Mouse (Mus musculus): ENCODE measurements around the gene G6pc3.

G6pc3 gene

DNA sequence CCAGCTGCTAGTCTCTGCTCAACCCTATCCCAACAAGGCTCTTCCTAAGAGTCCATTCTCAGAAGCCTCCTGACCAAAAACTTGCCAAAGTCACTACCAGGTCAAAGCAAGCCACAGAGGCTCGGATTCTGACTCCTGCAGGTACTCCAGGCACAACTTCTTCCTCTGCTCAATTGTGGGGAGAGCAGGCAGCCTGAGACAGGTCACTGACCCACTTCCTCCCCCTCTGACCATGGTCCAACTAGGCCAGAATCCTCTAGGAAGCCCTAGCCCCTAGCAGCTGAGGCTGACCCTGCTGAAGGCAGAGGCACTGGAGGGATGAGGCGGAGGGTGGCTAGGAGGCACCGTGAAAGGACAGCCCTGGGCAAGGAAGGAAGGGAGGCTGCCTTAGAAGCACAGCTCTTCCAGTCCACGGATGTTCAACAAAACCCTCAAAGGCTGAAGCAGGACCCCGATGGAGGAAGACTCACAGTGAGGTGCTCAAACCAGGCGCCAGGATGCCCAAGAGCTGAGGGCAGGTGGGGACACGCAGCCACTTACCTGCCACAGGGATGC, 28.5 kb downstream of the G6pc3 start:
- no peak for DNase-seq (ENCODE audit: low read depth, low spot score)

DNA sequence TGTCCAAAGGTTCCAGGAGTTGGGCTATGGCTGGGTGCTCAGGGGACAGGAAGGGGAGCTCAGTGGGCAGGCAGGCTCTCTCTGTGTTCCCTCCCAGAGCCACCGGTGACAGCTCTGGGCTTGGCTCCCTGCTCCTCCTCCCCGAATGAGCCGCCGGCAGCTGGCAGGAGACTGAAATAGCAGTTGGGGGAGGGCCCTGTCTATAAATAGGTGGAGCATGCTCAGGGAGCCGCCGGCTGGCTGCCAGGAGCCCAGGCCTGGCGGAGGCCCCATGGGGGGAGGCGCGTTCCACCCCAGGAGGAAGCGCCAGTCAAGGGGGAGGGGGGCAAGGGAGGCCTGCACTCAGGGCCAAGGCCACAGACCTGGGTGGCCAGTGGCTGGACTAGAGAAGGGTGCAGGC, 29.4 kb downstream of the G6pc3 start:
- DNase-seq (ENCODE audit: low read depth, low spot score) = peak; percentile 83

DNA sequence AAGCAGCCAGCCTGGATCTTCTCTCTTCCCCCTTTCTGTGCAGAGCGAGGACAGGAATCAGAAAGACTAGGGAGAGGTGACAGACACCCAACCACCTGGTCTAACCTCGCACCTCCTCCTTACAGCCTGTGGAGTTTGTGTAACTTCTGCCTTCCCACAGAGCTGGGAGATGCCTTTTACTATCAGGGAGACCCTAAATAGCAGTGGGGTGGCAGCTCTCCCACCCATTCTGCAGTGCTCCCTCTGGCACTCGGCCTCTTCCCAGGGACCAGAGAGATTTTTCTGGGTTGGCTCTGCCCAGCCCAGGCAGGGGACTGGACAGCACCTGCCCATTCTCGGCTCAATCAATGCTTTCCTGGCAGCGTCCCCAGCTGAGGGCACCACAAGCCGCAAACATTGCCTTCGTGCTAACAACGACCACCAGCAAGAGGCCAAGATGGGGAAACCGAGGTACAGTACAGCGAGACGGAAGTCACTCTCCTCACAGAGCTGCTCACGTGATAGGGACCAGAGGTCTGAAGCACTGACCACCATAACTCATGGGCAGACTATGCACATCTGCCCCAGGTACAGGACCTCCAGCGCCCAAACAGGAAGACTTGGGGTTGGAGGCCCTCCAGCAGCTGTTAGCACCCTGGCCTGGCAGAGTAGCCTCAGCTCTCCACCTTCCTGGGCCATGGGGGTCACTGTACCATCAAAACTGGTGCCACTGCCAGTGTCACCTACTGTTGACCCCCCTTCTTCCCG, 30.0 kb downstream of the G6pc3 start:
- no peak for DNase-seq (ENCODE audit: low read depth, low spot score)

DNA sequence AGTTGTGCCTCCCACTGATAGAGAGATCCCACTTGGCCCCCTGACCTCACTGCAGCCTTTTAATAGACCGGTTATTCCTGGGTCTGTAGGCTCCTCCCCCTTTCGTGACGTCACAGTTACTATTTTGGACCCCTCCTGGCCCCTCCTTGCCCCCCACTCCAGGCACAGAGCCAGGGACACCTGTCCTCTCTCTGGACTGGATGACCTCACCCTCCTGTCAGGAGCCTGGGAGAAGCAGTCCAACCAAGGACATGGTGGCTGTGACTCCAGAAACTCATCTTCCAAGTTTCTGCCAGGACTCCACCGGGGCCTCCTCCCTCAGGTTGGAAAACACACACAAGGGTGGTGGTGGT, 30.6 kb downstream of the G6pc3 start:
- DNase-seq (ENCODE audit: low read depth, low spot score) = no peak

DNA sequence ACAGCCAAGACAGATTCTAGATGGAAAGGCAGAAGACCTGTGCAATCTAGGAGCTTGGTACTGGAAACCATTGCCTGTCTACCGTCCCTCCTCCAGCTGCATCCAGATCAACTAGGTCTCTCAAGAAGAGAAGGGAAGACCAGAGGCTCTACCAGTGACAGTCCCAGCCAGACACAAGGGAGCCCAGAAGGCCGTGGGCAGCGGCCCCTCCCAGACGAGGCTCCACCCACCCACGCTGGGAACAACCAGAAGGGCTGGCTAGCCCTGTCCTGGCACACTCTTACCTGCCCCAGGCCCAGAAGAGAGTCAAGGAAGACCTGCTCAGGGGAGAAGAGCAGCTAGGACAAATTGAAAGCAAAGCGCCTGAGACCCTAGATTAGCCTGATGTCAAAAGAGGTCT, 31.0 kb downstream of the G6pc3 start:
- no peak for DNase-seq (ENCODE audit: low read depth, low spot score)

DNA sequence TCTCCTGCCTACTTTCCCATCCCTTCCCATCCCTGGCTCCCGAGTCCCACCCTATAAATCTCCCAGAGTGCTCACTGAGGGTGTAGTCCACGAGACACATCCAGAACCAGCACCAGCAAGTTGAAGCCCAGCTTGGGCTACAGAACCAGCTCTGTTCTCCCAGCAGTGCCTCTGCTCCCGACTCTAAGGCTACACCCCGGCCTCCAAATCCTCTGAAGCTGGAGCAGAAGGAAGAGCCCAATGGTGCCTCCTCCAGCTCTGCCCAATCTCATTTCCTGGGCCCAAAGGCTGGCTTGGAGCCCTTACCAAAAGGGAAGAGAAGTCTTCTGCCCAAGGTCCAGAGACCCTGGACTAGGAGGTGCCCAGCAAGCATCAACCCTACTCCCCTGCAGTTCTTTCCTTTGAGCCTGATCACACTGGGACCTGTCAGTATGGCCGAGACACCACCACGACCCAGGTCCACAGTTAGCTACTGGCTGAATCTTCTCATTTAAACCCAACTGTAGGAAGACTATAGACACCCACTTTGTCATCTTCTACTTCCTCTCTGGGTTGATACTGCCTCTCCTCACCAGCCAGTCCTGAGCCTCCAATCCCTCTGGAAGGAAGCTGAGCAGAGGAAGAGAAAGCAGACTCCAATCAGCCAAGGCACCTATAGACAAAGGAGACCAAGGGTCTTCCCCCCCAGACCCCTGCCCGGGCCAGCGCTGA, 32.0 kb downstream of the G6pc3 start:
- DNase-seq (ENCODE audit: low read depth, low spot score) = no peak

DNA sequence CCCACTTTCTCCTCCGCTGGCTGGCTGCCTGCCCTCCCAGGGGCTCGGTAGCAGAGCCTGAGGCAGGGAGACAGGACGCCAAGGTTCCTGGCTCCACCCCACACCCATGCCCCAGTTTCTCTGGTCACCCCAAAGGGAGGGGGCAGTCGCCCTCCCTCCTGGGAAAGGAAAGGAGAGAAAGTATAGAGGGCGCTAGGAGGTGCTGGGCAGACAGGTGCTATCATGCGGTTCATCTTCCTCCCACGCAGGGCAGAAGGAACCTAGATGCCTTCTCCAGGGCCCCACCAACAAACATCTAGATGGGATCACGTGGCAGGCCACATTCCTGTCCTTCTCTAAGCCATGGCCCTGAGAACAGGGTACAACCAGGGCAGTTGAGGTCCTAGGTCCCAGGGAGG, 32.5 kb downstream of the G6pc3 start:
- no peak for DNase-seq (ENCODE audit: low read depth, low spot score)

DNA sequence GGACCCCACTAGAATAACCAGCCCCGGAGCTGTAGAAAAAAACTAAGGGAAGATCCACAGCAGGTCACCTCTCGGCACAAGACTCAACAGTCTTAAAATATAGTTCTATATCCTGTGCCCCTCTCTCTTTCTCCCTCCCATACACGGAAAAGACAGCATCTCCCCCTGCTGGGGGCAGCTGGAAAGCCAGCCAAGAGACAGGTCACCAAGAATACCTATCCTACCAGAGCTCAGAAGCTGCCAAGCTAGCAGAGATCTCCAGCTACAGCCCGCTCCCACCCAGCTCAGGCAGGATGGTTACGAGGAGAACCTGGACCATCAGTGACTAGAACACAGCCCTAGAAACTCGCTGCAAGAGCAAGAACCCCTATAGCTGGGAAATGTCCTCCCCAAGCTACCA, 33.7 kb downstream of the G6pc3 start:
- DNase-seq (ENCODE audit: low read depth, low spot score) = peak; percentile 73

DNA sequence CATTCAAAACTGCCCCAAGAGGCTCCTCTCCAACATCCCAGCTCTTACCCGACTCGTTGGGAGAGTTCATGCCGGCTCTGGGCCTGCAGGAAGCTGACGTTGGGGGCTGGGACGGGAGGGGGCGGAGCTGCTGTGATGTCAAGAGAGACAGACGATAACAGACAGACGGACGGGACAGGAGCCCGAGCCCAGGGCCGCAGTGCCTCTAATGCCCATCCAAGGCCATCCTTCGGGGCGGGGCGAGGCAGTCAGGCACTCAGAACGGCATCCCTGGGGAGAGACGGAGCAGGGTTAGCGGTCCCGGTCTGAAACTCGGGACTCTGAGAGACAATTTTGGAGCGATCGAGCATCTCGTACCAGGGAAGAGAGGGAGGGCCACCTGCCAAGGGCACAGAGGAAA, 35.3 kb downstream of the G6pc3 start:
- DNase-seq (ENCODE audit: low read depth, low spot score) = peak; percentile 55

DNA sequence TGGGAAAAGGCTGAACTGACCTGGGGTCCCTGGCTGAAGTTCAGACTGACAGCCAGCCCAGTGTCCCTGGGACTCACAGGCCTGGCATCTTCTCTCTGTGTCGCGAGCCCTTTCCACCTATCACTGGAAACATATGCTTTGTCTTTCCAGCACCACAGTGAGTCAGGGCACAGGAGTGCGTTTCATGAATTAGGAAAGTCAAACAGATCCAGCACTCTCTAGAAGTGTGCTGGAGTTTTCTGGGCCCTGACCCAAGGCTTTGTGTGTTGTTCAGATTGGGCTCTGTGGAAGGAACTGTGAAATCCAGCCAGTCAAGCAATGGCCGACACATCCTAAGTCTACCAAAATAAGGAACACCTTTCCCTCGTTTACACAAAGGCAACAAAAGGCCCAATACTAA, 35.8 kb downstream of the G6pc3 start:
- no peak for DNase-seq (ENCODE audit: low read depth, low spot score)

DNA sequence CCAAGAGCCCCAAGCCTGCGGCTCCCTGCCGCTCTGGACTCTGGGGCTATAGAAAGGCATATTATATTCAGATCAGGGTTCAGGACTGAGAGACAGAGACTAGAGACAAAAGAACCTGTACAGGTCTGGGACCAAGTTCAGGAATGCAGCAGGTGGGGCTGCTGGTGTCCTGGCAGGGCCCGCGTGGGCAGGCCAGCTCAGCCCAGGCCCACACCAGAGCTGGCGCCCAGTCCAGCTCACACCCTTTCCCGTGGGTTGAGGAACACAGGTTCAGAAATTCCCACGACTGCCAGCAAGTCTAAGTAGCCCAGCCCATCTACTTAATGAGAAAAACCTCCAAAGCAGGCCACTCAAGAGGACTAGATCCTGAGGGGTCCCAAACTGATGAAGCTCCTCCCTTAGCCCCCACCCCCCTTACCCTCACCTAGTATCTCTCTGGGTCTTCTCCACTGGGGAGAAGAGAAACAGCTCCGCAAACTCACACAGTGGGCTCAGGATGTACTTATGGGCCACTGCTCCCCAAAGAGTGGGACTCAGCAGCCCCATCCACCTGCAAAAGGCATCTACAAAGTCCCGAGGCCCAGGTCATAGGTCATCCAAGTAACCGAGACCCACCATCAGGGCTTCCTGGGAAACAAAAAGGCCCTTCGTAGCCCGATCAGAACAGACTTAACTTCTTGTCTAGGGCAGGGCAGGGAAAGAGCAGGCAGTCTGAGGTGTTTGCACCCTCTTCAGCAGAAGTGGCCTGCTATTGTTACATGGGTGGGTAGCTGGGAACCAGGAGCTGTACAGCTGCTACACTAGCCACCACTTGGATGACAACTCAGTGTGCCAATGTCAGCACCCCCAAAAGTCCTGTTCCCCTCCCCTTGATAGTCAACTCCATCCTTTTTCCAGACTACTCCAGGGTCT, 36.9 kb downstream of the G6pc3 start:
- DNase-seq (ENCODE audit: low read depth, low spot score) = no peak

DNA sequence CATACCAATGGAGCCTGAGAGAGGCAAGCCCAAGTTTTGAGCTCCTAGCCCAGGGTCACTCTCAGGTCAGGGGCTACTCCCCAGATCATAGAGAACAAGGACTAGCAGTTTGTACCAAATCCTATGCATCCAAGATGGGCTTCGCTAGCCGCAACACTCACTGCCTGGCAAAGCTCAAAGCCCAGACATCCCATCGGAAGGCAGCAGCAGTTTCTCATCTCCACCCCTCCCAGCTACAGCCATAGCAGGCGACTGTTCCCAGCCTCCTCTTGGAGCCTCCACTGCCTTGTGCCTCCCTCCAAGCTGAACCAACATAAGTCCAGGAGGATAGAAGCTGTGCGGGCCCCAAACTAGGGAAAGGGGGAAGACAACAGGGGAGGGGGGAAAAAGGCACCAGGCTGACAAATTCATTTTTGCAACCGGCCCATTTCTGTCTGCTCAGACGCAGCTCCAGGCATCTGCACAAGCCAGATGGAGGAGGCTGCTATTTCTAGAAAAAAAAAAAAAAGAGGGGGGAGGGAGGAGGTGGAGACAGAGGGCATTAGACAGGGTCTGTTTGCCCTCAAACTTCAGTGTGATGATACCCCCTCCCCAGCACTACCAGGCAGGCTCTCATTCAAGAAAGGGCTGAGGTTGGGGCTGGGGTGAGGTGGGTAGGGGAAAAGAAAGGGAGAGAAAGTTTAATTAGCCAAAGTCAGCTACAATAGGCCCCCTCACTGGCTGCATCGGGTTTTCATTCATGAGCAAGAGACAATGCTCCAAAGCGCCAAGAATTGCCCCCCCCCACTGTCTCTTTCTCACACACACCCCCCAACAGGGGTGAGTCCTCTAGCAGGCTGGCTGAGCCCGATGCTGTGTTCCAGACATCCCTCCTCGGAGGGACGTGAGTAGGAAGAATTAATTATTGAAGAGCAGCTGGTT, 38.1 kb downstream of the G6pc3 start:
- no peak for DNase-seq (ENCODE audit: low read depth, low spot score)

DNA sequence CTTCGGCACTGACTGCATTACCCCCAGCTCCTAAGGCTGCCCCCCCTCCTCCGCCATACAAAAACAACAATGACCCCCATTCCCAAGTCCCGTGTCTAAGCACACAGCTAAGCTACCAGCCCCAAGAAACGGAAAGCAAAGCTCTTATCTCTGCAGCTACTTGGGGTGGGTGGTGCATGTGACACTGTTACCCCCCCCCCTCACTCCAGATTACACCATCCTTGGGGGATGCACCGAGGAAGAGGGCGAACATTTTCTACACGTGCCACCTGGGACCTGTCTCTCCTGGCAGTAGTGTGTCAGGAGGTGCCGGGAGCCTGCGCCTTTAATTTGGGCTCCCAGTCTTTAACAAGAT, 38.7 kb downstream of the G6pc3 start:
- DNase-seq (ENCODE audit: low read depth, low spot score) = no peak

DNA sequence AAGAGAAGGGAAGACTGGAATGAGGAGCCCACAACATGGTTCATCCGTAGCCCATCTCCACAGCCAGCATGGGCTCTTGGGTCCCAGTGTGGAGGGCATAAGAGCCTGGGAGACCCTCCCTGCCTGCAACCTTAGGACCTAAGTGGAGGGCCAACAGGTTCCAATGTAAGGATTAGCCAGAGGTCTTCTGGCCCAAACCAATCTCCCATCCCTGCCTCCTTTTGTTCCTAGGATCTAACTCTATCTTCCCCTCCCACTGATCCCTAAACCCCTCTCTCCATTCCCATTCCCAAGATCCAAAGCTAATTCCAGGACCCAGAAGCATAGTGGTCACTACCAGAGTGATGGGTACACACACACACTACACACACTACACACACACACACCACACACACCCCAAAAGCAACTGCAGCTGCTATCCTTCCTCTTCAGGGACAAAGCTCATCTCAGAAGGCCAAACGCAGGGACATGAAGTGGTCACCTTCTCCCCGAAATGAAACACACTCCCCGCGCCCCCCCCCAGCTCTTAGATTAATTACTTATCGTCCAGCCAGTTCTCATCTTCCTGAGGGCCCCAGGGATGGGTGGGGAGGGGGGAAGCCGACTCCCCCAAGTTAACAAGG, 39.3 kb downstream of the G6pc3 start:
- DNase-seq (ENCODE audit: low read depth, low spot score) = no peak

DNA sequence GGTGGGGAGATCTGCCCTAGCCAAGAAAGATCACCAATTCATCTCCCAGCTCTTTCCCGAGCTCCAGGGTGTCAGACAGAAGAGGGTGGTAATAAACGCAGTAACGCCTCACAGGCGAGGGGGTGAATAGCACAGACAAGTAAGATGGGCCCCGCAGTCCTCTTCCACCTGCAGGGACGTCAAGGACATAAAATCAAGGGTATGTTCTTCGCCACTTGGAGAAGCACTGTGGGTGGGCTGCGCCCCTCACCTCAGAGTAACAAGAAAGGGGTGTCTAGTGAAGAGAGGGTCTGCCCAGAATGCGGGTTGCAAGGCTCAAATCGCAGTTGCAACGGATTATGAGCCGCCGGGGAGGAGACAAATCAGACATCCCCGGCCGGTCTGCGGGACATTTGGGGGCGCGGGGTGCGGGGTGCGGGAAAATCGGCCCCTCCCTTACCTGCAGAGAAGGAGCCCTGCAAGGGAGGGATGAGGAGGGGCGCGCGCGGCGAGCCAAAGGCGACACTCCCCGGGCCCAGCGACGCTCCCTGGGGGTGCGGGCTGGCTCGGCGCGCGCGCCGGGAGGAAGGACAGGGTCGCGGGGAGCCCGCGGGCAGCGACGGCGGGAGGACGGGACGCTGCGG, 40.0 kb downstream of the G6pc3 start:
- DNase-seq (ENCODE audit: low read depth, low spot score) = peak; percentile 39

DNA sequence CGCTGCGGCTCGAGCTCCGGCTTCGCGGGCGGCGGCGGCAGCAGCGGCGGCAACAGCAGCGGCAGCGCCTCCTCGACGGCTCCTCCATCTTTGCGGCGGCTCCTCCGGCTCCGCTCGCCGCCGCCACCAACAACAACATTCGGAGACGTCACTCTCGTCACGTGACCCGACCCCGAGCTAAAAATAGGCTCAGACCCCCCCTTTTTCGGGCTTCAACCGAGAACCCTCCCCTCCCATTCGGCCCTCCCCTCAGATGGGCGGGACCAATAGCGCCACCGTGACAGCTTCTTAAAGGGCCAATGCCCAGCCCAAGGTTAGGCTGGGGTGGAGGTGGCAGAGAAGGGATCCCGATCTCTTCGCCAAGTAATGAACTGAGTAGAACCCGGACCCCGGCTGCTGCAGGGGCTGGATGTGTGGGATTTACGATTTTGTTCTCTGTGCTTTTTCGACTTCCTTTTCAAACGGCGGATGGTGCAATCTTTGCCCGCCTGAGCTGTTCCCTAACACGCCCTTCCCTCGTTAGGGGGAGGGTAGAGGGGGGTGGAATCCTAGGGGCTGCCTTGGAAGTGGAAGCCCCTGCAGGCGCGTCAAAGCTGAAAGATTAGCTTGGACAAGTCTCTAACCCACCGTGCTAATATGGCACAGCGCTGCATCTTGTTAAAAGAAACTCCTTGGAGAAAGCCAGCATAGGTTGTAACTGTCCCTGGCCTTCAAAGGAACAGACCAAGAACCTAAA, 40.8 kb downstream of the G6pc3 start, which contains the start of gene Hdac5:
Hdac5 (minus strand) TSS at position 161 of the 736 bp plus-strand sequence.
- peak; percentile 99 for DNase-seq (ENCODE audit: low read depth, low spot score)

DNA sequence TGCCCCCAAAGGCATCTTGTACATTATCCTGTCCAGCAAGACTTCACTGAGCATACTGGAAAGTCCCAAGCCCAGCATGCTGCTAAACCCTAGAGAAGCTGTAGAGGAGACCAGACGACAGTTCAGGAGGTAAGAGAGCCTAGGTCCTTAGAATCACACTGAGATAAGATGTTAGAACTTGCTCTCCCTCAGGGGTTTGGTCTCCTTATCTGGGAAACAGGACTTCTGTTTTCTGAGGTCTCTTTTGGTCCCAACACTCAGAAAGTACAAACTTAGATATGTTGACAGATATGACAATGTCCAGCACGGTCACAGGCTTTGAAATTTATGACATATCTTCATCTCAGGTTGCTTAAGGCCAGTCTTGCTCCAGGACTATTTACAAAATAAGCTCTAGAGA, 46.6 kb downstream of the G6pc3 start:
- no peak for DNase-seq (ENCODE audit: low read depth, low spot score)

DNA sequence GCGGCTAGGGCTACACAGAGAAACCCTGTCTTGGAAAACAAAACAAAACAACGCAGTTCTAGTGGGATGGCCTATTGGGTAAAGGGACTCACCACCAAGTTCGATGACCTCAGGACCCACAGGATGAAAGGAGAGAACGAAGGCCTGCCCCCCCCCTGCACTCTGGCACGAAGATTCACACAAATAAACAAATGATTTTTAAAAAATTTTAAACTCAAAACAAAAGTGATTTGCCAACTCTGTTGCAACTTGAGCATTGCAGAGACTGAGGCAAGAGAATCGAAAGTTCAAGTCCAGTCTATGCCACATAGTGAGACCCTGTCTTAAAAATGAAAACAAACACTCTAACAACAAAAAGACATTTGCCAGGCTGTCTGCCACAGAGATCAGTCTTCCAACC, 51.2 kb downstream of the G6pc3 start:
- DNase-seq (ENCODE audit: low read depth, low spot score) = no peak

DNA sequence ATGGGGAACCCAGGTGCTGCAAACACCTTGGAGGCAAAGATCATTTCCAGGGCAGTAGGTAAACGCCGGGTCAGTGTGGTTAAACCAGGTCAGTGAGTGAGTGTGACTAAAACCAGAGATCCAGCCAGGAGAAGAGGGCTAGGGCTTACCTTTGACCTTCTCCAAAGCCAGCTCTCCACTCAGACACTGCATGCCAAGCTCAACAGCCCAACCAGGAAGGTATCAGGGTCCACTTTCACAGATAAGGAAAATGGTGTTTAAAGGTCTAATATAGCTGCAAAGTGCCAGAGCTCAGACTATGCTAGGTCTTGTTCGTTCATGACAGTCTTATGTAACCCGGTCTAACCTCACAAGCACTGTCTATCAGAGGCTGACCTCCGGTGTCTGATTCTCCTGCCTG, 51.8 kb downstream of the G6pc3 start:
- no peak for DNase-seq (ENCODE audit: low read depth, low spot score)

All from ZHBTc4 (cell line).